Mouse (Mus musculus) heart, adult 2 months (tissue): ENCODE results near the gene Fndc10. TPM values are rescaled to one million over a fixed set of nuclear protein-coding genes. Genes with fewer than 3 reads are reported as not detected.

ENCODE experiments used
- DNase-seq, 2 experiments: peaks; one replicate each; pipeline ENCODE4 v3.0.0; 2021
- H3K27ac ChIP-seq: fragments of 200-600 bp; 2 replicates; pipeline ENCODE4 v1.8.1; 2022
- H3K27me3 ChIP-seq: fragments of 200-500 bp; 2 replicates; pipeline ENCODE4 v1.6.1; 2012; ENCODE audit warnings: mild to moderate bottlenecking, low read length, inconsistent platforms, mixed read lengths; ENCODE audit not compliant: control insufficient read depth, insufficient read depth
- H3K36me3 ChIP-seq: fragments of 200-500 bp; 2 replicates; pipeline ENCODE4 v1.6.1; 2012; ENCODE audit warnings: low read length, inconsistent platforms; ENCODE audit not compliant: control insufficient read depth, insufficient read depth
- H3K4me1 ChIP-seq: fragments of 200-500 bp; 2 replicates; pipeline ENCODE4 v1.6.1; 2011; ENCODE audit warnings: low read length; ENCODE audit not compliant: control insufficient read depth, insufficient read depth
- H3K4me3 ChIP-seq: fragments of 200-600 bp; 2 replicates; pipeline ENCODE4 v1.8.1; 2022
- H3K79me2 ChIP-seq: fragments of 200-500 bp; replicated peaks from 2 replicates; pipeline ENCODE4 v1.6.1; 2012; ENCODE audit warnings: mild to moderate bottlenecking, inconsistent platforms, low read length, moderate library complexity, mixed read lengths; ENCODE audit not compliant: control insufficient read depth, insufficient read depth
- H3K9ac ChIP-seq: fragments of 200-500 bp; 2 replicates; pipeline ENCODE4 v1.6.1; 2012; ENCODE audit warnings: low read depth, mild to moderate bottlenecking, control low read depth, inconsistent platforms, low read length, mixed read lengths
- CTCF ChIP-seq: fragments of 200-600 bp; IDR thresholded peaks from 2 replicates; pipeline ENCODE4 v1.8.1; 2022; ENCODE audit warnings: antibody characterized with exemption, mild to moderate bottlenecking, moderate library complexity
- EP300 ChIP-seq: fragments of 200-500 bp; IDR thresholded peaks from 2 replicates; pipeline ENCODE4 v1.6.1; 2011; ENCODE audit warnings: low read depth, low read length, control low read depth; ENCODE audit not compliant: insufficient read depth
- POLR2A ChIP-seq: fragments of 200-500 bp; IDR thresholded peaks from 2 replicates; pipeline ENCODE4 v1.6.1; 2011; ENCODE audit warnings: mild to moderate bottlenecking, low read depth, low read length, control low read depth; ENCODE audit not compliant: insufficient read depth
- WGBS: fragments of 180-500 bp; shearing (Covaris S2); methylation state at CpG from one replicate; pipeline ENCODE4 v1.1.7; 2018; 5-methylcytosine and 5-hydroxymethylcytosine counted together
- intact Hi-C: fragments of 180-260 bp; cut with DNase I; formaldehyde crosslinking; loops from one replicate; pipeline ENCODE4 v1.15.1; 2025
- polyA plus RNA-seq: library from polyadenylated mRNA; depleted of rRNA; stranded (reverse); fragments of >200 nt; gene quantifications from 2 replicates; pipeline ENCODE4 v1.2.3, GENCODE M21; 2012; rRNA removed
- total RNA-seq, 2 experiments: library from RNA; stranded (reverse); gene quantifications; 2 replicates each; pipeline ENCODE4 v1.2.3; 2021

Gene Fndc10
- total and polyA plus RNA-seq, 3 experiments: 1.2 to 3.9 (median 1.5) TPM

DNA sequence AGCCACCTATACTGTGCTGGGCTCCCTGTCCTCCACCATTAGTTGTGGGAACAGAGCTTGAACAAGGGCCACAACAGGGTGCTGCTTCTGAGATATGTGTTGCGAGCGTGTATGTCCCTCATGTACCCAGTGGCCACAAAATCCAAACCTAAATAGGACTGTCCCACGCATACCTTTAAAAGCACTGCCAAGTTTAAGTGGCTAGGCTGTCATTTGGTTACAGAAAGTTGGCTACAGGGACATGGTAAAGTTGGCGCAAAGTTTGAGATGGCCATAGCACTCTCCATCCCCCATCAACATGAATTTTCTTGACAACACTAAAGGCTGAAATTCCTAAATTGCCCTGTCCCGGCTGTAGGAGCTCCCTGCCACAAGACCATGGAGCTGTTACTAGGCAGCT lies 51.0 kb downstream of the Fndc10 start:
- Histone ChIP-seq H3K36me3 (no peaks in the 10 kb centered on the region), H3K27ac (no peak overlapping the region), H3K4me3 (no peak overlapping the region), H3K9ac (no peak overlapping the region), H3K79me2 (no peaks in the 10 kb centered on the region), H3K4me1 (no peaks in the 10 kb centered on the region), H3K27me3 (no peaks in the 10 kb centered on the region)
- 88% methylated on average over 5 of the region's 5 CpGs for WGBS
- DNase-seq: no peak
- no peak for TF ChIP-seq POLR2A
- TF ChIP-seq CTCF: no peak
- no peak for TF ChIP-seq EP300
- intact Hi-C loops: no loop called here

Other genes starting within 250 kb of the Fndc10 start
- 10 to 100 TPM in 1 of 2 experiments, 1 to 10 TPM in 1; 7.0 to 11.2 TPM for gene Tmem52, start 225.2 kb upstream of the Fndc10 start, total RNA-seq
- 2.1 and 4.8 TPM in 2 replicates for gene Tmem52, start 225.2 kb upstream of the Fndc10 start, polyA plus RNA-seq
- gene Gnb1, start 203.0 kb upstream of the Fndc10 start, total RNA-seq: 100 to 1,000 TPM; 147 to 151 TPM
- 257 and 332 TPM in 2 replicates for gene Gnb1, start 203.0 kb upstream of the Fndc10 start, polyA plus RNA-seq
- 10 to 100 TPM; 28.4 to 33.2 TPM for gene Nadk, start 132.0 kb upstream of the Fndc10 start, total RNA-seq
- 42.0 and 49.5 TPM in 2 replicates for gene Nadk, start 132.0 kb upstream of the Fndc10 start, polyA plus RNA-seq
- 1 to 10 TPM; 6.3 to 8.2 TPM for gene Slc35e2, start 92.9 kb upstream of the Fndc10 start, total RNA-seq
- 4.1 and 7.2 TPM in 2 replicates for gene Slc35e2, start 92.9 kb upstream of the Fndc10 start, polyA plus RNA-seq
- gene Cdk11b, start 69.5 kb upstream of the Fndc10 start, total RNA-seq: 10 to 100 TPM; 29.3 to 30.2 TPM
- gene Cdk11b, start 69.5 kb upstream of the Fndc10 start, polyA plus RNA-seq: 17.4 and 20.5 TPM in 2 replicates
- not detected for gene Gm10563, start 48.9 kb upstream of the Fndc10 start, total RNA-seq
- not detected in 2 replicates for gene Gm10563, start 48.9 kb upstream of the Fndc10 start, polyA plus RNA-seq
- 1 to 10 TPM; 7.3 to 7.5 TPM for gene Mmp23, start 41.0 kb upstream of the Fndc10 start, total RNA-seq
- 20.7 and 27.0 TPM in 2 replicates for gene Mmp23, start 41.0 kb upstream of the Fndc10 start, polyA plus RNA-seq
- 10 to 100 TPM; 24.9 to 25.7 TPM for gene Mib2, start 25.1 kb upstream of the Fndc10 start, total RNA-seq
- 35.8 and 38.2 TPM in 2 replicates for gene Mib2, start 25.1 kb upstream of the Fndc10 start, polyA plus RNA-seq
- 10 to 100 TPM; 43.6 to 51.6 TPM for gene Ssu72, start 10.5 kb downstream of the Fndc10 start, total RNA-seq
- 51.7 and 60.9 TPM in 2 replicates for gene Ssu72, start 10.5 kb downstream of the Fndc10 start, polyA plus RNA-seq
- gene Tmem240, start 40.5 kb downstream of the Fndc10 start, total RNA-seq: under 1 TPM; 0.26 to 0.32 TPM
- 0.33 and 0.59 TPM in 2 replicates for gene Tmem240, start 40.5 kb downstream of the Fndc10 start, polyA plus RNA-seq
- gene Atad3a, start 66.8 kb downstream of the Fndc10 start, total RNA-seq: 10 to 100 TPM; 42.3 to 47.7 TPM
- 83.7 and 85.4 TPM in 2 replicates for gene Atad3a, start 66.8 kb downstream of the Fndc10 start, polyA plus RNA-seq
- 1 to 10 TPM; 6.4 to 9.8 TPM for gene Vwa1, start 80.4 kb downstream of the Fndc10 start, total RNA-seq
- gene Vwa1, start 80.4 kb downstream of the Fndc10 start, polyA plus RNA-seq: 14.4 and 21.7 TPM in 2 replicates
- gene Tmem88b, start 91.5 kb downstream of the Fndc10 start, total RNA-seq: 1 to 10 TPM in 1 of 2 experiments, under 1 TPM in 1; 0.84 to 1.1 TPM
- gene Tmem88b, start 91.5 kb downstream of the Fndc10 start, polyA plus RNA-seq: 0.96 and 2.0 TPM in 2 replicates
- gene Ankrd65, start 96.1 kb downstream of the Fndc10 start, total RNA-seq: not detected
- 0.41 TPM in 1 of 2 replicates, not detected in the other for gene Ankrd65, start 96.1 kb downstream of the Fndc10 start, polyA plus RNA-seq
- gene Mrpl20, start 108.5 kb downstream of the Fndc10 start, total RNA-seq: 10 to 100 TPM; 69.9 to 77.9 TPM
- gene Mrpl20, start 108.5 kb downstream of the Fndc10 start, polyA plus RNA-seq: 49.6 and 50.7 TPM in 2 replicates
- 10 to 100 TPM; 26.6 to 27.4 TPM for gene Ccnl2, start 118.1 kb downstream of the Fndc10 start, total RNA-seq
- gene Ccnl2, start 118.1 kb downstream of the Fndc10 start, polyA plus RNA-seq: 46.0 and 69.4 TPM in 2 replicates
- gene Aurkaip1, start 136.9 kb downstream of the Fndc10 start, total RNA-seq: 100 to 1,000 TPM in 1 of 2 experiments, 10 to 100 TPM in 1; 99.2 to 117 TPM
- gene Aurkaip1, start 136.9 kb downstream of the Fndc10 start, polyA plus RNA-seq: 106 and 125 TPM in 2 replicates
- 10 to 100 TPM; 26.7 to 31.9 TPM for gene Mxra8, start 145.3 kb downstream of the Fndc10 start, total RNA-seq
- 84.7 and 118 TPM in 2 replicates for gene Mxra8, start 145.3 kb downstream of the Fndc10 start, polyA plus RNA-seq
- 10 to 100 TPM; 46.3 to 47.3 TPM for gene Dvl1, start 153.1 kb downstream of the Fndc10 start, total RNA-seq
- 62.7 and 64.7 TPM in 2 replicates for gene Dvl1, start 153.1 kb downstream of the Fndc10 start, polyA plus RNA-seq
- gene Tas1r3, start 169.0 kb downstream of the Fndc10 start, total RNA-seq: under 1 TPM; 0.13 to 0.16 TPM
- gene Tas1r3, start 169.0 kb downstream of the Fndc10 start, polyA plus RNA-seq: 0.32 and 0.35 TPM in 2 replicates
- gene Cptp, start 175.1 kb downstream of the Fndc10 start, total RNA-seq: 1 to 10 TPM; 5.1 to 6.9 TPM
- 8.9 and 12.4 TPM in 2 replicates for gene Cptp, start 175.1 kb downstream of the Fndc10 start, polyA plus RNA-seq
- gene Ints11, start 175.2 kb downstream of the Fndc10 start, total RNA-seq: 10 to 100 TPM; 15.3 to 17.4 TPM
- gene Ints11, start 175.2 kb downstream of the Fndc10 start, polyA plus RNA-seq: 15.8 and 23.2 TPM in 2 replicates
- 10 to 100 TPM in 1 of 2 experiments, 1 to 10 TPM in 1; 9.4 to 10.1 TPM for gene Pusl1, start 197.4 kb downstream of the Fndc10 start, total RNA-seq
- gene Pusl1, start 197.4 kb downstream of the Fndc10 start, polyA plus RNA-seq: 19.9 and 31.3 TPM in 2 replicates
- 10 to 100 TPM in 1 of 2 experiments, 1 to 10 TPM in 1; 9.7 to 11.3 TPM for gene Acap3, start 197.5 kb downstream of the Fndc10 start, total RNA-seq
- gene Acap3, start 197.5 kb downstream of the Fndc10 start, polyA plus RNA-seq: 19.2 and 20.0 TPM in 2 replicates
- 10 to 100 TPM; 55.8 to 56.7 TPM for gene Ube2j2, start 249.5 kb downstream of the Fndc10 start, total RNA-seq
- 29.7 and 35.3 TPM in 2 replicates for gene Ube2j2, start 249.5 kb downstream of the Fndc10 start, polyA plus RNA-seq